Mouse (Mus musculus) hindbrain, embryonic 12.5 days (tissue): ENCODE results near the gene Tfb1m. TPM values are rescaled to one million over a fixed set of nuclear protein-coding genes. Genes with fewer than 3 reads are reported as not detected.

Source experiments
- ATAC-seq: fragments of 200-750 bp; cut with Nextera tagmentation; 2 replicates; pipeline ENCODE4 v1.8.0; 2017; ENCODE audit warnings: moderate TSS enrichment; ENCODE audit not compliant: low FRiP score
- H3K27ac ChIP-seq: fragments of 300-500 bp; sonication (generic); 2 replicates; pipeline ENCODE4 v1.5.1; 2016; ENCODE audit warnings: mild to moderate bottlenecking
- H3K27me3 ChIP-seq: fragments of 300-500 bp; sonication (generic); 2 replicates; pipeline ENCODE4 v1.6.1; 2016; ENCODE audit warnings: mild to moderate bottlenecking
- H3K36me3 ChIP-seq: fragments of 300-500 bp; sonication (generic); 2 replicates; pipeline ENCODE4 v1.6.1; 2016; ENCODE audit warnings: mild to moderate bottlenecking
- H3K4me1 ChIP-seq: fragments of 300-500 bp; sonication (generic); 2 replicates; pipeline ENCODE4 v1.6.1; 2016
- H3K4me2 ChIP-seq: fragments of 300-500 bp; sonication (generic); replicated peaks from 2 replicates; pipeline ENCODE4 v1.6.1; 2016; ENCODE audit warnings: mild to moderate bottlenecking
- H3K4me3 ChIP-seq: fragments of 300-500 bp; sonication (generic); 2 replicates; pipeline ENCODE4 v1.5.1; 2016; ENCODE audit warnings: mild to moderate bottlenecking
- H3K9ac ChIP-seq: fragments of 300-500 bp; sonication (generic); 2 replicates; pipeline ENCODE4 v1.6.1; 2016; ENCODE audit warnings: mild to moderate bottlenecking, moderate library complexity
- H3K9me3 ChIP-seq: fragments of 300-500 bp; sonication (generic); replicated peaks from 2 replicates; pipeline ENCODE4 v1.6.1; 2016; ENCODE audit warnings: mild to moderate bottlenecking
- WGBS: fragments of 180-500 bp; shearing (Covaris S2); methylation state at CpG from one replicate; pipeline ENCODE4 v1.1.7; 2016; 5-methylcytosine and 5-hydroxymethylcytosine counted together
- polyA plus RNA-seq: library from polyadenylated mRNA; unstranded; fragments of >200 nt; fragmentation: Nextera tagmentation; extraction: Ambion mirVana; gene quantifications from 2 replicates; pipeline ENCODE4 v1.2.1, GENCODE M21; 2016

The Tfb1m gene
- polyA plus RNA-seq, 1 experiment from 2014 or later: 16.1 TPM

DNA sequence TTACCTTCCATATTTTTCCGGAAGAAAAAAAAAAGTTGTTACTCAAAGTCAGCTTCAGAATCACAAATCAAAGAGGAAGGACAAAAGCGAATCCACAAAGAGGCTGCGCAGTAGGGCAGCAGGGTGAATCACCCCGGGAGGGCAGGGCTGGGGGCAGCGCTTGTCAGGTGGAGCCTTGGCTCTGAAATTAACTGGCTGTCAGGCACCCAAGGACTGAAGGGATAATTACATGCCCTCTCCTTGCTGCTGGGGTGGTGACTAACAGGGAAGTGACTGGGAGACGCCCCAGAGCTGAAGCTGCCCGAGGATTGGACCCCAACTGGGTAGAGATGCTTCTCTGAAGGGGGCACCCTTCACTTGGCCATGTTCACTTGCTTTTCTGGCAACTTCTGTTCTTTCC lies 71.7 kb downstream of the Tfb1m start:
- no peak overlapping the region for H3K4me3 ChIP-seq
- H3K4me1 ChIP-seq: no peaks in the 10 kb centered on the region
- no peak overlapping the region for H3K4me2 ChIP-seq
- 64% methylated on average over 7 of the region's 7 CpGs for WGBS
- H3K27ac ChIP-seq: no peak overlapping the region
- no peak overlapping the region for H3K9ac ChIP-seq
- no peaks in the 10 kb centered on the region for H3K9me3 ChIP-seq
- H3K27me3 ChIP-seq: no peaks in the 10 kb centered on the region
- H3K36me3 ChIP-seq: no peaks in the 10 kb centered on the region
- no peak for ATAC-seq

DNA sequence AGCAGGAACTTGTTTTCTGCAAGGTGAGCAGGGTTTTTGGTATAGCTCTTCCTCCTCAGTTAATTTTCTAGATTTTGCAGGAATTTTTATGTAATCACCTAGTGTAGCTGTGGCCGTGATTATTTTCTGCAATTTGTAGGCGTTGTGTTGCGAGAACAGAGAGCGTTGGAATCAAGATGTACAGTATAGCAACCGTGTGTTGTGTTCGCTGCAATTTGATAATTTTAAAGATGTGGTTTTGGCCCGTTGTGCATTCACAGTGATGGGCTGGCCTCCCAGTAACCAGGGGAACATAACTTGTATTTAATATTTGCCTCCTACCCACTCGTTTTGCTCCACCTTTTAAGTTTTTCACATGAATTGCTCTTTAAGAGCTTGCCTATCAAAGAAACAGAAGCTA lies 74.5 kb downstream of the Tfb1m start:
- H3K4me1 ChIP-seq: no peaks in the 10 kb centered on the region
- H3K9me3 ChIP-seq: no peaks in the 10 kb centered on the region
- H3K36me3 ChIP-seq: no peaks in the 10 kb centered on the region
- ATAC-seq: no peak
- no peak overlapping the region for H3K9ac ChIP-seq
- H3K4me3 ChIP-seq: no peak overlapping the region
- no peak overlapping the region for H3K4me2 ChIP-seq
- no peak overlapping the region for H3K27ac ChIP-seq
- WGBS: 89% methylated on average over 8 of the region's 8 CpGs
- no peaks in the 10 kb centered on the region for H3K27me3 ChIP-seq

- H3K4me3 ChIP-seq: no peak overlapping the region
- H3K9ac ChIP-seq: no peak overlapping the region
Measured at GRCm38 (mm10) chr17:3481576-3482575, 75.7 kb downstream of the Tfb1m start.

GRCm38 (mm10) chr17:3476546-3476945 lies 81.0 kb downstream of the Tfb1m start:
- no peak overlapping the region for H3K9ac ChIP-seq
- no peaks in the 10 kb centered on the region for H3K9me3 ChIP-seq
- 89% methylated on average over 2 of the region's 2 CpGs for WGBS
- ATAC-seq: no peak
- no peaks in the 10 kb centered on the region for H3K36me3 ChIP-seq
- no peak overlapping the region for H3K4me2 ChIP-seq
- no peak overlapping the region for H3K27ac ChIP-seq
- H3K4me1 ChIP-seq: no peaks in the 10 kb centered on the region
- H3K27me3 ChIP-seq: no peaks in the 10 kb centered on the region
- H3K4me3 ChIP-seq: no peak overlapping the region

More at GRCm38 (mm10) chr17:3481576-3482575, 75.7 kb downstream of the Tfb1m start:
- Histone ChIP-seq H3K27ac (no peak overlapping the region), H3K4me2 (no peak overlapping the region), H3K27me3 (no peaks in the 10 kb centered on the region), H3K36me3 (no peaks in the 10 kb centered on the region), H3K9me3 (no peaks in the 10 kb centered on the region), H3K4me1 (no peaks in the 10 kb centered on the region)
- WGBS: 66% methylated on average over 7 of the region's 7 CpGs
- ATAC-seq: no peak

GRCm38 (mm10) chr17:3472018-3472417 lies 85.6 kb downstream of the Tfb1m start:
- no peak for ATAC-seq
- Histone ChIP-seq H3K4me2 (no peak overlapping the region), H3K9me3 (no peaks in the 10 kb centered on the region), H3K27me3 (no peaks in the 10 kb centered on the region), H3K36me3 (no peaks in the 10 kb centered on the region), H3K27ac (no peak overlapping the region), H3K9ac (no peak overlapping the region), H3K4me3 (no peak overlapping the region), H3K4me1 (peaks cover 5% of the 10 kb centered on the region; the same call in 1 of the 2 replicates)
- 84% methylated on average over 6 of the region's 6 CpGs for WGBS

Other genes starting within 250 kb of the Tfb1m start
- 10.6 and 12.0 TPM in 2 replicates for gene Tiam2, start 231.2 kb downstream of the Tfb1m start, polyA plus RNA-seq
- gene Cldn20, start 25.2 kb downstream of the Tfb1m start, polyA plus RNA-seq: 0.38 and 0.58 TPM in 2 replicates
- 0.79 and 0.80 TPM in 2 replicates for gene Nox3, start 138.5 kb upstream of the Tfb1m start, polyA plus RNA-seq